Mouse (Mus musculus): ENCODE measurements around the gene Gm11492. TPM values are rescaled to one million over a fixed set of nuclear protein-coding genes. Genes with fewer than 3 reads are reported as not detected.
A peak's percentile ranks its signal among the peaks of the same experiment; 100 is the strongest.

Gene Gm11492
- total RNA-seq, 2 experiments from 2014 or later, result not detected

DNA sequence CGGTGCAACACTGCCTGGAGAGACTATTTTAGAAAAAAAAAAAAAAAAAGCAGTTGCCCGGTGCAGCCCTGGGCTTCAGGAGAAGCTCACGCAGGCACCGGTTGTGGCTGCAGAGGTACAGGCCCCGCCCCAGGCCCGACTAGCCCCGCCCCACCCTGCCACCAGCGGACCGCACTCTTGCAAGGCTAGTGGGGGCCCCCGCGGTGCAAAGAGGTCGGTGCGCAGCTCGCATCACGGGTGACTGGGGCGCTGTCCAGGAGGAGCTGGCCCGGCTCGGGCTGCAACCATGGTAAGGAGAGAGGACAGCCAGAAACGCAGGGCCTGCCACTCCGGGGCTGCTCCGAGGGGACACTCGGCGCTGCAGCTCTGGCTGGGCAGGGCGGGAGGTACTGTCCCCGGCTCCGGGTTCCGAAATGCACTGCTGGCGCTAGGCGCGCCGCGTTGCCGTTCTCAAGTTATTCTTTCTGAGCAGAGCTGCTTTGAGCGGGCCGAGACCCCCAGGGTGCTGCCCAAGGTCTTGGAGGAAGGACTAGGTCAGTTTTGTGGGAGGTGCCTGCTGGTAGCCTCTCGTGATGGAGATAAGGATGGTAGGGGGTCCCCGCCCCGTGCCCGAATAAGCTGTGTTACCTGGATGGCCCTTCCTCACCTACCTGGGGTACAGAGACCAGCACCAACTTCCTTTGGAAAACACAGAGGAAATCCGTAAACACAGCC is 12.0 kb downstream of the Gm11492 start:
- peak; percentile 81 for ATAC-seq (replicated peaks; ENCODE audit: low FRiP score, low TSS enrichment, poor library complexity, severe bottlenecking)

DNA sequence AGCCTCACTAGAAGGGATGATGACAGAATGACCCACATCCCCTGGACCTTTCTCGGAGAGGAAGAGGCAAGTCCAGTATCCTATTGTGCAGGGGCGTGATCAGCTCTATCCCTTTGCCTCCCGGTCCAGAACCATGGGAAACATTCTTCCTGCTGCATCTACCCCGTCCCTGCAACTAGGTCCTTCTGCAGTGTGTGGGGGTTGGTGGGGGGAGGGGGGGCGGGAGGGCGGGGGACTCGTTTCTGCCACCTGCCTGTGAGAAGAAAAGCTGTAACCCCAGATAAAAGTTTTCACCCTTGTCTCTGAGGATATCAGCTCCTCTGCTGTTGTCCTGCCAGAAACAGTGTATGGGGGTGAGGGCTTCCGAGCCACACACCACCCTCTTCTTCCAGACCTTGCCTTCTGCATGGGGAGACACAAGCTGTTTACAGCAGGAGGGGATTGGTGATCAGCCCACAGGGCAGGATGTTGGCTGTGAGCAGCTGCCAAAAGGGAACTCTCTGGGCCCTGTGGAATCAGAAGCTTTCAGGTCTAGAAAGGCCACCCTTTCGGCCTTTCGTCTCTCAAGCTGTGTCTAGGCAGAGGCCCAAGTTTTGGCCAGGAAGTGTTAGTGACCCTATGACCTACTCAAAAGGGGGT is 12.6 kb downstream of the Gm11492 start:
- ATAC-seq (replicated peaks; ENCODE audit: low FRiP score, low TSS enrichment, poor library complexity, severe bottlenecking), result peak; percentile 49

DNA sequence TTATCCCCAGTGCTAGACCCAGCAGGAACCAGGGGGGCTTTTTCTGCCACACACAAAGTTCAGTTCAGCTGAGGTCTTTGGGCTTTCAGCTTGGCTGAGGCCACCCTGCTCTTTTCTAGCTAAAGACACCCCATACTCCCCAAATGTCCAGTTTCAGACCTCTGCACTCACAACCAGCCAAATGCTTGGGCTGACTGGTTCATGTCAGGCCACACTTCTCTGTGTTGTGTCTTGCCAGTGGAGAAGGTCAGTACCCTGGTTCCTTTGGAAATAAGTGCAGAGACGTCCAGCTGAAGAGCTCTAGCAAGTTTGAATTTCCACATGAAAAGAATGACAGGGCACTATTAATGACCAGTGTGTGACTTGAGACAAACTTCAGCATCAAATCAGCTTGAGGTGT is 13.3 kb downstream of the Gm11492 start:
- no peak for ATAC-seq (replicated peaks; ENCODE audit: low FRiP score, low TSS enrichment, poor library complexity, severe bottlenecking)

DNA sequence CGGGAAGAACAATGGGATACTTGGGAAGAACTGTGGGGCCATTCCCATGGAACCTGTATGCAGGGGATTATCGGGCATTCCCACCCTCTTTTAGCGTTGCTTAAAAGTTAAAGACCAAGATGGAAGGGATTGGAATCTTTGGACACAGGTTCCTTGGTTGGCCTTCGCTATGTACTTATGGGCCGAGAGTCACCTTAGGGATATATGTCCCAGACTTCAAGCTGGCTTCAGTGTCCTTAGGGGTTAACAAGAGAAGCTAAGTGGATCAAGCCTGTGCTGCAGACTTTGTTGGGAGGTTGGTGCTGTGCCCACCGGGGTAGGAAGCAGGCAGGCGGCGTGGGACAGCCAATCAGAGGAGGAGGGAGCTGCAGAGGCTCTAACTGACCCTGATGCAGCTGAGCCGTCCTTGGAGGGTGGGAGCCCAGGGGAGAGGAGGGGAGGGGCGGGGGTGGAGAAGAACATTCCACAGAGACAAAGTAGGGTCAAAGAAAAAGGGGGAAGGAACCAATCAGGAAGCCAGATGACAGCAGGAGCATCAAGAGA is 14.2 kb downstream of the Gm11492 start:
- no peak for ATAC-seq (replicated peaks; ENCODE audit: low FRiP score, low TSS enrichment, poor library complexity, severe bottlenecking)

DNA sequence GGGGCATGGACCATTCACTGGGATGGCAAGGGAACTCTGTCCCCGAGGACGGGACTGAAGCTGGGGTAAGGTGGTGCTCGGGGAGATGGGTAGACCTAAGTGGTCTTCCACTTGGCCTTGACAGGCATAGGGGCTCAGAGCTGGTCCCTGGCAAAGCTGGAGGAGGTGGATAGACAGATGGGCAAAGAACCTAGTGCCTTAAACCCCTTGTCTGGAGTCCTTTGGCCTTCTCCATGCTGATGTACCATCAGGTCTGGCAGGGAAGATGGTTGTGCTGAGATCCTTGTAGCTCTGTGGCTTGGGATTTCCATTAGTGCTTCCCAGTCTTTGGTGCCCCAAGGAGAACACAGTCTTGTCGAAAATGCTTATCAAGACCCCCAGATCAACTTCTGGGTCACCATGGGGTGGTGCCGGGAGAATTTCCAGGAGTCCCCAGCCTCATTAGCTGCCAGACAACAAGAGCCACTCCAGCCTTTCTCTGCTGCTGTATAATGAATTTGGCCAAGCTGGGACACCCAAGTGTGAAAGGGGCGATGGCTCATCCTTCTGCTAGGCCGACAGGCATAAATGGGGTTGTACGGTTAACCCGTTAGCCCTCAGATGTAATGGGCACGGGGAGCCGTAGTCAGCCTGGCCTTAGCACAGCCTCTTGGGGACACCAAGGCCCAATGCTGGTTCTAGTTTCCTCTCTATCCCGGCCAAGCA is 14.9 kb downstream of the Gm11492 start:
- no peak for ATAC-seq (replicated peaks; ENCODE audit: low FRiP score, low TSS enrichment, poor library complexity, severe bottlenecking)

DNA sequence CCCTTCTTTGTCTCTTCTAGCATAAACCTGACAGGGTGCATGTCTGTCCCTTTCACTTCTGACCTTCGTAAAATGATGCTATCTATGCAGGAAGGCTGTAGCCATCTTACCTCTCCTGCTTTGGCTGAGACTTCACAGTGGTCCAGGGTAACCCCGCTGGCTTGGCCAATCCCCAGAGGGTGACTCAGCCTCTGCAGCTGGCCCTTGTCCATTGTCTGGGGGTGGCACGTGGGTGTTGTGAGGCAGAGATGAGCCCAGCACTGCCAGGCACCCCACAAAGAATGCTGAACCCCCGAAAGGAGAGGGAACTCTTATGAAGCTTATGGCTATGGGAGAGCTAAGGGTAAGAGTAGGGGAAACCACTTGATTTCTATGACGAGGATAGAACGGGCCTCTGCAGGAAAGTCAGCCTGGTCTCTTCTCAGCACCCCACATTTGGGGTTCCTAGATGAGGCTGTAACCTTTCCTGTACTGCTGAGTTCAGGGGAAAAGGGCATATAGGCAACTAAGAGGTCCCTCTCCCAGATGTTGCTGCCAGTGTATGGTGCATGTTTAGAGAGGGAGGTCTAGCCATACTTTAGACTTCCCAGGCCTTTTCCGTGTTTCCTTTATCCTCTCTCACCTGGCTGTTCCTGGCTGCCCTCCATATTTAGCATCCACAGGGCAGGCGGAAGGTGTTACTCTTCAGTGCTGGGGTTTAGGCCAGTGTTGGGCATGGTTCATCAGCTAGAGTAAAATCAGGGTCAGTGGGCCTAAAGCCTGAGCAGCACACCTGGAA is 15.7 kb downstream of the Gm11492 start:
- ATAC-seq (replicated peaks; ENCODE audit: low FRiP score, low TSS enrichment, poor library complexity, severe bottlenecking), result no peak

DNA sequence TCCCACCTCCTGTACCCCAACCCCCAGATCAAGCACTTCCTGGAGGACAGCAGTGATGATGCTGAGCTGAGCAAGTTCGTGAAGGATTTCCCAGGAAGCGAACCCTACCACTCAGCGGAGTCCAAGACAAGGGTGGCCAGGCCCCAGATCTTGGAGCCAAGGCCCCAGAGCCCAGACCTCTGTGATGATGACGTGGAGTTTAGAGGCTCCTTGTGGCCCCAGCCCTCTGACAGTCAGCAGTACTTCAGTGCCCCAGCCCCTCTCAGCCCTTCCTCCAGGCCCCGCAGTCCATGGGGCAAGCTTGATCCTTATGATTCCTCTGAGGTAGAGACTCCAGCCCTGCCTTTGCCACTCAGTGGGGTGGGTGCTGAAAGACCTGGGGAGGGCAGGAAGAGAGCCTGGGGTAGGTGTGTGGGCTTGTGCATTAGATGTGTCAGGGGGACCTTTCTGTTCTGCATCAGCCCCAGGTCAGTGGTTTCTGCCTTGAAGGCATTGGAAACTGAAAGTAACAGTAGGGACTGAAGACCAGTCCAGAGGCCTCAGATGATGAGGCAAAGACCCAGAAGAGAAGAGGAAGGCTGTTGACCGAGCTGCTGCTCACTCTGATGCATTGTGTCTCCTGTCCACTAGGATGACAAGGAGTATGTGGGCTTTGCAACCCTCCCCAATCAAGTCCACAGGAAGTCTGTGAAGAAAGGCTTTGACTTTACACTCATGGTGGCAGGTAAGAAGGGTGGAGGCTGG is 17.0 kb downstream of the Gm11492 start:
- no peak for ATAC-seq (replicated peaks; ENCODE audit: low FRiP score, low TSS enrichment, poor library complexity, severe bottlenecking)

DNA sequence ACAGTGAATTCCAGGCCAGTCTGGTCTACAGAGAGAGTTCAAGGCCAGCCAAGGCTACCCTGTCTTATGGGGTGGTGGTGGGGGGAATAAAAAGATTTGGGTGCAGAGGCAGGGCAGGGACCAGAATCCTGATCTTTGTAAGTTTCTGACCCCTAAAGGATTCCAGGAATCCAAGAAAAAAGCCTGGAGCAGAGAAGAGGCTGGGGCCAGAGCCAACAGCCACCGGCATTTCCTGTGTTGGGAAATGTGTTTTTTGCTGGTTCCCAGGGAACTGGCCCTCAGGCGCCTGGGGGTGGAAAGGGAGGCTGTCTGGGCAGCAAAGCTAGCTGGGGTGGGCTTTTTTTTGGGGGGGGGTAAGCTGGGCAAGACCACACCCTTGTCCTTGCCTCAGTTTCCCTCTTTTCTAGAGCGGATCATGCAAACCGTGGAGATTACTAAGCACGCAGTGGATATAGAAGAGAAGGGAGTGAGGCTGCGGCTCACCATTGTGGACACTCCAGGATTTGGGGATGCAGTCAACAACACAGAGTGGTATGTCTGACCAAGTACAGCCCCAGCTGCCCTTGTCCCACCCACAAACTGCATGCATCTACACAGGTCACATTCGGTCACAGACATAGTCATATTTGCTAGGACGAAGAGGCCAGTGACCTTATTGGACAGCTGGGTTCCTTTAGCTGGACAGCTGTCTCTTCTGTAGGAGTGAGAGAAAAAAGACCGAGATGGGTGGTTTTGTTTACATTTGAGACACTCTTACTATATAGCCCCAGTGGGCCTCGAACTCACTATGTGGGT is 18.5 kb downstream of the Gm11492 start:
- no peak for ATAC-seq (replicated peaks; ENCODE audit: low FRiP score, low TSS enrichment, poor library complexity, severe bottlenecking)

DNA sequence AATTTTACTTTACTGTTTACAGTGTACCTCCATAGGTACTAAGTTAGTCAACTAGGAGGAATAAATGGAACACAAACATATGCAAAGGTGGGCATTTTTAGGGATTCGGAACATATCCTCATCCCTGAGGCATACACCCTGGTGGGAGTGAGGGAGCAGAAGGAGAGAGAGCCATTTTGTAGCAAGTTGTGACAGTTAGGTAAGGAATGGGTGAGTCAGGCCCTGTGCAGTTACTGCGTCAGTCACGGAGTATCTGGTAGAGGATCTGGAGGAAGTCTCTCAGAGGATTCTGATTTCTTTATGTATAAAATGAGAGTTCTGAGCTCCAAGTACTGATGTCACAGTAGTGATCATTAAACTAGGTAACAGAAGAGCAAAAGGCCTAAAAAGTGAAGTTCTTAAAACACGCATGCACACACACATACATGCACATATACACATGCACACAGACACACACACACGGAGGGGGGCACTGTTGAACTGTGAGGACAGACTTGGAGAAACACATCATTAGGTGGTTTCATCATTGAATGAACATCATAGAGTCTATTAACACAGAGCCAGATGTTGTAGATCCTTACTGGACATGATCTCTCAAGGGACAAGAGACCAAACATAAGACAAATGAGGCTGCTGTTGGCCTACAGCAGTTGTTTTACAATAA is 20.9 kb downstream of the Gm11492 start:
- no peak for ATAC-seq (replicated peaks; ENCODE audit: low FRiP score, low TSS enrichment, poor library complexity, severe bottlenecking)

DNA sequence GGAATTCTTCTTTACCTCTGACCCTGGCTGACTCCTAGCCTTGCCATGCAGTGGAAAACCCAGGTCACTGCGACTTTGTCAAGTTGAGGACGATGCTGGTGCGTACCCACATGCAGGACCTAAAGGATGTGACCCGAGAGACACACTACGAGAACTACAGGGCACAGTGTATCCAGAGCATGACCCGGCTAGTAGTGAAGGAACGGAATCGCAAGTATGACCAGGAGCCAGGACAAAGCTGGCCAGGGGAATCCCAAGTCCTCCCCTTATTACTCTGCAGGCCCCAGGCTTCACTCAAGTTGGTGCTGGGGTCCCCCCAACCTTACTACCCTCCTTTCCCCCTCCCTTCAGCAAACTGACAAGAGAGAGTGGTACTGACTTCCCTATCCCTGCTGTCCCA is 23.2 kb downstream of the Gm11492 start:
- no peak for ATAC-seq (replicated peaks; ENCODE audit: low FRiP score, low TSS enrichment, poor library complexity, severe bottlenecking)

DNA sequence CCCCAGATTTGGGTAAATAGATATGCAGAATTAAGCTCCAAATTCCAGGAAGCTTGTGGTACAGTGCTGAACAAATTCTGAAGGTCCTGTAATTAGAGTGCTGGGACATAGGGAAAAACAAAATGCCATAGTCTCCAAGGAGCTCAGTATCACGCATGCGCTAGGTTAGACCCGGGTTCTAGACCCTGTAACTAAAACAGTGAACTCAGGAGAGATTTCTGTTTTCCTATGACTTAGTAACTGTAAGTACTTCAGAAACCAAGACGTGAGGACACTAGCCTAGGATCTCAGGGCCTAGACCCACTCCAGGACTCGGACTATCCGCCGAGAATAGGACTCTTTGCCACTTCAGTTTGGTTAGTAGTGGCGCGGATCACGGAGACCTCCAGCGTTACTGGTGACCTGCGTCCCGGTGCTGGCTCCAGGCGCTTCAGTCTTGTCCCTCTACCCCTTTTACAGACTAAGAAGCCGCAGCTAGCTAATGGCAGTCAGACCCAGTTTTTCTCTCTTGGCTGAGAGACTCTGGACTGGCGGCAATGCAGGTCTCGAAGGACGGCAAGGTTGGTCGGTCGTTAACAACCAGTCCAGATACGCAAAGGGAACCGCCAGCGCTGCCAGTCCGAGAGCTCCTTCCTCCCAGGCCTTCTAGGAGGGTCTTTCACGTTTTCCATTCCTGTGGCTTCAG is 24.5 kb downstream of the Gm11492 start:
- no peak for ATAC-seq (replicated peaks; ENCODE audit: low FRiP score, low TSS enrichment, poor library complexity, severe bottlenecking)

DNA sequence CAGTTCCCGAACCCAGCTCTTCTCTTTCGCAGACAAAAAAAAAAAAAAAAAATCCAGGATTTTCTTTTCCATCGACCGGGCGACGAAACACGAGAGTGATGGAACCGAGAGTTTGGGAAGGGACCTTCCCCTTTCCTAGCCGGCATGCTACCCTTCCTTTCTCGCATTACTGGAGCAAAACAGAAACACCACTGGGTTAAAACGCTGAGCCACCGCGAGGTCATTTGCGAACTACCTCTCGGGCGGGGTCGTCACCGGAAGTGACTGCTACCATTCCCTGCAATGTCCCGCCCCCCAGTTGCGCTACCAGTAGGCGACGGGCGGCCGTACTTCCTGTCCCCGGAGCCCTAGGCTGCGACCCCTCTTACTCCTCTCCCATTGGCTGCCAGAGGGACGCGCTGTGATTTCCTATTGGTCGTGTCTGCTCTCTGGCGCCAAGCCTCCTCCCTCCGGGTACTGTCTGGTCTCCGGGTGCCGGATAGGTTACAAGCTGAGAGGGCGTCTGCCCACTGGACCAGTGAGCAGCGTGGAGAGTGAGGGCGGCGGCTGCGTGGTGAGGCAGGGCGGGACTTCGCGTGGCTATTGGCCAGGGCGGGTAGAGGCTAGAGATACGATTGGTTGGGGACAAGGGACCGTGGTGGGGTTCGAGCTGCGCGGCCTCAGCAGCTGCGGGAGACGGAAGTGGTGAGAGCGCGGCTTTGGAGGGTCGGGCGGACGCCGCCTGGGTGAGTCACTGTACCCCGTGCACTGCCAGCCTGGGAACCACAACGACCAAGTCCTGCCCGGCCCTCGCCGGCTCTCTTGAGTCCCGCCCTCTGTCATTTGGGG is 25.3 kb downstream of the Gm11492 start, which contains the start of gene Mtmr4:
TSS of gene Mtmr4 (plus strand) at position 637 of the 828 bp plus-strand sequence.
- peak; percentile 93 for ATAC-seq (replicated peaks; ENCODE audit: low FRiP score, low TSS enrichment, poor library complexity, severe bottlenecking)

DNA sequence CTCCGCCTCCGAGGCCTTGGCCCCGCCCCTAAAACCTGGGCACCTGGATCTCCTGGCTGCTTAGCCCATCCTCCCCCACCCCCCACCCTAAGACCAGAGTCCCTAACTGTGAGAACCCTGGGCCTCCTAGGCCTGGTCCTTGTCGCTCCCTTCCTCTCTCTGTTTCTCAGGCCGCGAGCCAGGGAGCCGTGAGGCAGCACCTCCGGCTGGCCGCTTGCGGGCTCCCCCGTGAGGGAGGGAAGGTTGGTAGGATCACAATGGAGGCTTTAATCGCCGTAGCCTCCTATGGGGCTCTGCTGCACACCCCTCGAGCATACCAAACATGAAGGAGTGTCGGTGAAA is 25.9 kb downstream of the Gm11492 start:
- peak; percentile 8 for ATAC-seq (replicated peaks; ENCODE audit: low FRiP score, low TSS enrichment, poor library complexity, severe bottlenecking)

DNA sequence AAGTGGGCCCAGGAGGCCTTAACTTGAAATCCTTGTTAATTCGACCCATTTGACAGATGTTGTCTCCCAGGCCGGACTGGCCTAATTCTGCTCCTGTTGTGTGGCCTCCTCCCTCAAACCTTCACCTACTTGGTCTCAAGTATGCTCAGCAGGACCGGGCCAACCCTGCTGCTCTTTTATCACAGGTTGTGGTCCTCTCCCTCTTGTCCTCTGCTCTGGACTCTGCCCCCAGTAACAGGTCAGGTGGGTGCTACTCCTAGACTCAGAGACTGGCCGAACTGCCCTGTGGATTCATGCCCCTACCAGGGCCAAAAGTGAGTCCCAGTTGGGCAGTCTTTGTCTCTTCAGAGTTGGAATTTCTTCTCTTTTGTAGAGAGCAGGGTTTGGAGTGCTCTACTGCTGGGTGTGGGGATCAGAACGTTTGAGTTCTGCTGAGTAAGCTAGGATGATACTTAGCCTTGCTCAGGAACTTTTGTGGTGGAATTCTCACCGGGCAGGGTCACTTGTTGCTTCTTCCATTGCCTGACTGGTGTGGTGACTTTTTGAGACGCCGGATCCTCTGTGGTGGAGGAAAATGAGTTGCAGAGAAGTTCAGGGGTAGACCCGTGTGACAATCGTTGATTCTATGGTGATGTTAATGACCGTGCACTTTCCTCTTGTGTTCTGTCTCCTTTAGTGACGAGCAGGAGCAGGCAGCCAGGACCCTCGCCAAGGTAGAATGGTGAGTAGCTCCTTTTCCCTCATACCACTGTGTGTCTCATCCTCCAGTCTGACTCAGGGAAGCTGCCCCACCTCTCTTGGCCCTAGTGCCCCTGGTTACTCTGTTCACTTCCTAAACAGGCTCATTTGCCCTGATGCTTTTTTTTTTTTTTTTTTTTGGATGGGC is 26.5 kb downstream of the Gm11492 start:
- no peak for ATAC-seq (replicated peaks; ENCODE audit: low FRiP score, low TSS enrichment, poor library complexity, severe bottlenecking)

DNA sequence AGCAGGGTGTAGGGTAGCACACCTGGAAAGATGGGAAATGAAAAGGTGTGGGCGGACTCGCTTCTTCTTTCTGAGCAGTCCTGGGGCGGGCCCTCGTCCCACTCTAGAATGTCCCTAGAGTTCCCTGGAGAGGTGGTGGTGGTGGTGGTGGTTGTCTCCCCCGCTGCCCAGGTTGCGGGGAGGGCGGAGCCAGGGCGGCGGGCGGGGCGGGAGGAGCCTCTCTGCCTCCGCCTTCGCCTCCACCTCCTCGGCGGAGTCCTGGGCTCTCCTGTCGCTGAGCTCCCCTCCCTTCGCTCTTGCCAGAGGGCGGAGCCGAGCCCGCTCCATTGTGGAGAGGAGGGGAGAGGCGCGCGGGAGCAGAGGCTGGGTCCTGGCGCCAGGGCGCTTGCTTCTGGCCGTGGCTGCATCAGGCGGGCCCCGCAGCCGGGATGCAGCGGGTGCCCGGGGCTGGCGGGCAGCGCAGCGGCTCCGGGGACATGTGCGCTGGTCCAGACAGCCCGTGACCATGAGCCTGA is 28.9 kb downstream of the Gm11492 start:
- ATAC-seq (replicated peaks; ENCODE audit: low FRiP score, low TSS enrichment, poor library complexity, severe bottlenecking), result peak; percentile 62
